Mouse (Mus musculus): Measurements from ENCODE around the gene Raph1. TPM values are rescaled to one million over a fixed set of nuclear protein-coding genes. Genes with fewer than 3 reads are reported as not detected.

Raph1 gene
- polyA plus RNA-seq, 1 experiment: 3.7 TPM

DNA sequence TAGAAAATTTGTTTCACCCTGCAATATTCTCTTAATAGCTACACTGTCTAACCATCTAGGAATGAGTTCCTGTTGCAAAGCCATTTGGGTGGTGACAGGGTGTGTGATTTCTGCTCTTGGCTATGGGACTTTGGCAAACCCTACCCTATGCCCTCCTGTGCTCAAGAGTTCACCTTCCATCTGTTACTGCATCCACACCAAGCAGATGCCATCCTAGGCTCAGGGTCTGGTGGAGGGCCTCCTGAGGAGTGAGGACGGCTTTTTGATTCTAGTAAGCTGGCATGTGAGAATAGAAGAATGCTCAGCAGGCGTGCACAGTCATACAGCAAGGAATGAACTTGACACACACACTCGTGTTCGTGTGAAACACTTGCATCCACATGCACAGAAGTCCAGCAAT, 76.4 kb downstream of the Raph1 start:
- Histone ChIP-seq H3K36me3 (ENCODE audit: control insufficient read depth, insufficient read depth, low read length) (no peaks in the 10 kb centered on the region), H3K27ac (ENCODE audit: insufficient read depth, low read length) (no peak overlapping the region), H3K27me3 (ENCODE audit: control insufficient read depth, insufficient read depth, low read length) (no peaks in the 10 kb centered on the region), H3K4me3 (ENCODE audit: extremely low read depth, insufficient read depth, insufficient read length) (no peak overlapping the region), H3K4me1 (ENCODE audit: control insufficient read depth, insufficient read depth, insufficient read length) (no peaks in the 10 kb centered on the region)
- no peak for DNase-seq (ENCODE audit: low read depth in 1 of 2, low spot score in 2 of 2)
- WGBS: 94% methylated on average over 4 of the region's 4 CpGs
- TF ChIP-seq CTCF (IDR thresholded peaks at IDR 0.05; ENCODE audit: extremely low read depth, insufficient read depth, insufficient read length, insufficient replicate concordance) (no peak), POLR2A (IDR thresholded peaks at IDR 0.05; ENCODE audit: low read depth, low read length) (no peak)

GRCm38 (mm10) chr1:60489660-60490059, 77.2 kb downstream of the Raph1 start:
- H3K4me3 ChIP-seq (ENCODE audit: extremely low read depth, insufficient read depth, insufficient read length): no peak overlapping the region
- DNase-seq (ENCODE audit: low read depth in 1 of 2, low spot score in 2 of 2): no peak
- no peaks in the 10 kb centered on the region for H3K27me3 ChIP-seq (ENCODE audit: control insufficient read depth, insufficient read depth, low read length)
- H3K27ac ChIP-seq (ENCODE audit: insufficient read depth, low read length): no peak overlapping the region
- 94% methylated on average over 2 of the region's 2 CpGs for WGBS
- no peaks in the 10 kb centered on the region for H3K36me3 ChIP-seq (ENCODE audit: control insufficient read depth, insufficient read depth, low read length)
- no peak for TF ChIP-seq CTCF (IDR thresholded peaks at IDR 0.05; ENCODE audit: extremely low read depth, insufficient read depth, insufficient read length, insufficient replicate concordance)
- no peak for TF ChIP-seq POLR2A (IDR thresholded peaks at IDR 0.05; ENCODE audit: low read depth, low read length)
- no peaks in the 10 kb centered on the region; the same call in 1 of the 2 replicates for H3K4me1 ChIP-seq (ENCODE audit: control insufficient read depth, insufficient read depth, insufficient read length)

DNA sequence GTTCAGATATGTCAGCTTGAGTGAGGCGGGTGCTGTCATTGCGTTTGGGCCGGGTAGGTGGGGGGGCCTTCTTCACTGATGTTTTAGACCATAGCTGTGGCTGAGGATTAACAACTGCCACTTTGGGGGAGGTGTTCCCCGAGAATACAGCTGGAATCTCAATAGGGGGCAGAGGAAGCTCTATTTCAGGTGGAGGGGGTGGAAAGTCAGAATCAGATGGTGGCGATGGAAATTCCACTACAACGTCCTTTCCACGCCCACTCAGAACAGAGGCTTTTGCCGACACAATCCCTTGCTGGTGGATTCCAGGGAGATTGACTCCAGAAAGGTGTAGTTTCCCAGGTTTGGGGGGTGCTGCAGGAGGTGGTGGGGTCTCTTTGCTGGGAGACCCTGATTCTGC, 78.3 kb downstream of the Raph1 start:
- 89% methylated on average over 8 of the region's 8 CpGs for WGBS
- H3K4me1 ChIP-seq (ENCODE audit: control insufficient read depth, insufficient read depth, insufficient read length): no peaks in the 10 kb centered on the region; the same call in 1 of the 2 replicates
- H3K4me3 ChIP-seq (ENCODE audit: extremely low read depth, insufficient read depth, insufficient read length): no peak overlapping the region
- DNase-seq (ENCODE audit: low read depth in 1 of 2, low spot score in 2 of 2): no peak
- TF ChIP-seq CTCF (IDR thresholded peaks at IDR 0.05; ENCODE audit: extremely low read depth, insufficient read depth, insufficient read length, insufficient replicate concordance): no peak
- TF ChIP-seq POLR2A (IDR thresholded peaks at IDR 0.05; ENCODE audit: low read depth, low read length): no peak
- no peaks in the 10 kb centered on the region for H3K36me3 ChIP-seq (ENCODE audit: control insufficient read depth, insufficient read depth, low read length)
- no peak overlapping the region for H3K27ac ChIP-seq (ENCODE audit: insufficient read depth, low read length)
- no peaks in the 10 kb centered on the region for H3K27me3 ChIP-seq (ENCODE audit: control insufficient read depth, insufficient read depth, low read length)

DNA sequence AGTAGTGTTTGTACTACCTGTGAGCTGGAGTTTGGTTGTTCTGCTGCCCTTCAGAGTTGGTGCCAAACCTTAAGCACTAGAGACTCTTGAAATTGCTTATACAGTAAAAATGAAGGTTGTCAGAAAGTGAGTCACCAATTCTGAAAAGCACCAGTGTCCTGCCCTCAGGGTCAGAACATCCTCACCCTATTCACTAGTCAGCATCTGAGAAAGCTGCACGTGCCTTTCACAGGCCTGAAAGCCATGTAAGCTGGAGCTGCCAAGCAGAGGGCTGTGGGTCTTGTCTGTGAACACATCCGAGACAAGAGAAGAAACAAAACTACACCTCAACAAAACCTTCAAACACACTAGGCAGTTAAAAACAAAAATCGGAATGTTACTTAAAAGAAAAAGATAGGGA, 81.3 kb downstream of the Raph1 start:
- Histone ChIP-seq H3K27me3 (ENCODE audit: control insufficient read depth, insufficient read depth, low read length) (no peaks in the 10 kb centered on the region), H3K36me3 (ENCODE audit: control insufficient read depth, insufficient read depth, low read length) (no peaks in the 10 kb centered on the region), H3K4me3 (ENCODE audit: extremely low read depth, insufficient read depth, insufficient read length) (no peak overlapping the region), H3K4me1 (ENCODE audit: control insufficient read depth, insufficient read depth, insufficient read length) (no peaks in the 10 kb centered on the region; the same call in 1 of the 2 replicates), H3K27ac (ENCODE audit: insufficient read depth, low read length) (no peak overlapping the region)
- WGBS: 80% methylated on average over 3 of the region's 3 CpGs
- TF ChIP-seq CTCF (IDR thresholded peaks at IDR 0.05; ENCODE audit: extremely low read depth, insufficient read depth, insufficient read length, insufficient replicate concordance) (no peak), POLR2A (IDR thresholded peaks at IDR 0.05; ENCODE audit: low read depth, low read length) (no peak)
- no peak for DNase-seq (ENCODE audit: low read depth in 1 of 2, low spot score in 2 of 2)

GRCm38 (mm10) chr1:60482881-60483280, 84.0 kb downstream of the Raph1 start:
- H3K27ac ChIP-seq (ENCODE audit: insufficient read depth, low read length): no peak overlapping the region
- no peak overlapping the region for H3K4me3 ChIP-seq (ENCODE audit: extremely low read depth, insufficient read depth, insufficient read length)
- no peak for TF ChIP-seq CTCF (IDR thresholded peaks at IDR 0.05; ENCODE audit: extremely low read depth, insufficient read depth, insufficient read length, insufficient replicate concordance)
- no peak for TF ChIP-seq POLR2A (IDR thresholded peaks at IDR 0.05; ENCODE audit: low read depth, low read length)
- no peaks in the 10 kb centered on the region for H3K36me3 ChIP-seq (ENCODE audit: control insufficient read depth, insufficient read depth, low read length)
- no peaks in the 10 kb centered on the region; the same call in 1 of the 2 replicates for H3K4me1 ChIP-seq (ENCODE audit: control insufficient read depth, insufficient read depth, insufficient read length)
- peak in 1 of 2 experiments; percentile 25 for DNase-seq (ENCODE audit: low read depth in 1 of 2, low spot score in 2 of 2)
- H3K27me3 ChIP-seq (ENCODE audit: control insufficient read depth, insufficient read depth, low read length): no peaks in the 10 kb centered on the region
- WGBS: 57% methylated on average over 1 of the region's 1 CpGs

- H3K27ac ChIP-seq (ENCODE audit: insufficient read depth, low read length): no peak overlapping the region
- no peaks in the 10 kb centered on the region for H3K27me3 ChIP-seq (ENCODE audit: control insufficient read depth, insufficient read depth, low read length)
- WGBS: 76% methylated on average over 1 of the region's 1 CpGs
- H3K36me3 ChIP-seq (ENCODE audit: control insufficient read depth, insufficient read depth, low read length): no peaks in the 10 kb centered on the region
- no peaks in the 10 kb centered on the region; the same call in 1 of the 2 replicates for H3K4me1 ChIP-seq (ENCODE audit: control insufficient read depth, insufficient read depth, insufficient read length)
- TF ChIP-seq CTCF (IDR thresholded peaks at IDR 0.05; ENCODE audit: extremely low read depth, insufficient read depth, insufficient read length, insufficient replicate concordance) (no peak), POLR2A (IDR thresholded peaks at IDR 0.05; ENCODE audit: low read depth, low read length) (no peak)
- no peak overlapping the region for H3K4me3 ChIP-seq (ENCODE audit: extremely low read depth, insufficient read depth, insufficient read length)
- DNase-seq (ENCODE audit: low read depth in 1 of 2, low spot score in 2 of 2): no peak
These were observed 85.3 kb downstream of the Raph1 start for GRCm38 (mm10) chr1:60481561-60481960.

DNA sequence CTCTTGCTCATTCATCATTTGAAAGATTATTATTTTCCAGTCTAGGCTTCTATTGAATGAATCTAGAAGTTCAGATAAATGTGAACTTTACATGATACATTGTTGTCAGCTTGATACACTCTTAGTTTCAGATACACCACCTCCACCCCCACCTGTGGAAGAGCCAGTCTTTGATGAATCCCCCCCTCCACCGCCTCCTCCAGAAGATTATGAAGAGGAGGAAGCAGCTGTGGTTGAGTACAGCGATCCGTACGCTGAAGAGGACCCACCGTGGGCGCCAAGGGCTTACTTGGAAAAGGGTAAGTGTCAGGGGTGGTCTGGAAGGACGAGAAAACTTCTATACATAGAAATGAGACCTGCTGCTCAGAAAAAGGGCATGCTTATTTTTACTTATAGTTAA, 96.4 kb downstream of the Raph1 start:
- no peaks in the 10 kb centered on the region for H3K4me1 ChIP-seq (ENCODE audit: control insufficient read depth, insufficient read depth, insufficient read length)
- 74% methylated on average over 7 of the region's 7 CpGs for WGBS
- no peaks in the 10 kb centered on the region for H3K36me3 ChIP-seq (ENCODE audit: control insufficient read depth, insufficient read depth, low read length)
- H3K27me3 ChIP-seq (ENCODE audit: control insufficient read depth, insufficient read depth, low read length): no peaks in the 10 kb centered on the region
- TF ChIP-seq CTCF (IDR thresholded peaks at IDR 0.05; ENCODE audit: extremely low read depth, insufficient read depth, insufficient read length, insufficient replicate concordance): no peak
- no peak for TF ChIP-seq POLR2A (IDR thresholded peaks at IDR 0.05; ENCODE audit: low read depth, low read length)
- no peak overlapping the region for H3K4me3 ChIP-seq (ENCODE audit: extremely low read depth, insufficient read depth, insufficient read length)
- DNase-seq (ENCODE audit: low read depth in 1 of 2, low spot score in 2 of 2): no peak
- no peak overlapping the region for H3K27ac ChIP-seq (ENCODE audit: insufficient read depth, low read length)
